Mouse (Mus musculus) kidney, postnatal 0 days (tissue): ENCODE data around the gene Cdh13. TPM values are rescaled to one million over a fixed set of nuclear protein-coding genes. Genes with fewer than 3 reads are reported as not detected.

ENCODE experiments used
- ATAC-seq: fragments of 200-750 bp; cut with Nextera tagmentation; replicated peaks from 2 replicates; pipeline ENCODE4 v1.8.0; 2017; ENCODE audit warnings: low read depth, moderate number of reproducible peaks, moderate TSS enrichment, moderate library complexity; ENCODE audit not compliant: low FRiP score
- DNase-seq: peaks from one replicate; pipeline ENCODE4 v3.0.0-alpha.2; 2016; ENCODE audit warnings: low spot score
- H3K27ac ChIP-seq: fragments of 300-500 bp; sonication (generic); 2 replicates; pipeline ENCODE4 v1.5.1; 2014; ENCODE audit warnings: mild to moderate bottlenecking
- H3K27me3 ChIP-seq: fragments of 300-500 bp; sonication (generic); 2 replicates; pipeline ENCODE4 v1.6.1; 2014; ENCODE audit warnings: low read length, mixed read lengths; ENCODE audit not compliant: insufficient read depth
- H3K36me3 ChIP-seq: fragments of 300-500 bp; sonication (generic); 2 replicates; pipeline ENCODE4 v1.6.1; 2014; ENCODE audit warnings: low read length, mixed read lengths; ENCODE audit not compliant: insufficient read depth
- H3K4me1 ChIP-seq: fragments of 300-500 bp; sonication (generic); replicated peaks from 2 replicates; pipeline ENCODE4 v1.6.1; 2014; ENCODE audit warnings: antibody characterized with exemption, low read length, mixed read lengths; ENCODE audit not compliant: insufficient read depth
- H3K4me2 ChIP-seq: fragments of 300-500 bp; sonication (generic); 2 replicates; pipeline ENCODE4 v1.6.1; 2014; ENCODE audit warnings: mild to moderate bottlenecking, low read length, moderate library complexity, mixed read lengths
- H3K4me3 ChIP-seq: fragments of 300-500 bp; sonication (generic); replicated peaks from 2 replicates; pipeline ENCODE4 v1.5.1; 2014; ENCODE audit warnings: low read depth, low read length
- H3K9ac ChIP-seq: fragments of 300-500 bp; sonication (generic); 2 replicates; pipeline ENCODE4 v1.6.1; 2014; ENCODE audit warnings: low read depth, low read length
- H3K9me3 ChIP-seq: fragments of 300-500 bp; sonication (generic); replicated peaks from 2 replicates; pipeline ENCODE4 v1.6.1; 2016; ENCODE audit warnings: low read length, inconsistent platforms, mixed read lengths
- CTCF ChIP-seq: IDR thresholded peaks from 2 replicates; pipeline ENCODE4 v1.5.1; 2016; ENCODE audit warnings: antibody characterized with exemption, low read depth, mild to moderate bottlenecking, moderate library complexity
- WGBS: fragments of 180-500 bp; shearing (Covaris S2); extraction: QIAGEN DNeasy Blood & Tissue Kit; methylation state at CpG from one replicate; pipeline ENCODE4 v1.1.7; 2014; 5-methylcytosine and 5-hydroxymethylcytosine counted together
- polyA plus RNA-seq: library from polyadenylated mRNA; unstranded; fragments of >200 nt; fragmentation: Nextera tagmentation; extraction: Ambion mirVana; gene quantifications from 2 replicates; pipeline ENCODE4 v1.2.1, GENCODE M21; 2015

Cdh13 gene
- polyA plus RNA-seq, 1 experiment from 2014 or later = 3.9 TPM

- WGBS = 74% methylated on average over 6 of the region's 6 CpGs
- Histone ChIP-seq H3K4me1 (no peaks in the 10 kb centered on the region), H3K9me3 (no peaks in the 10 kb centered on the region), H3K27ac (no peak overlapping the region), H3K9ac (no peak overlapping the region), H3K36me3 (no peaks in the 10 kb centered on the region), H3K4me2 (no peak overlapping the region), H3K27me3 (no peaks in the 10 kb centered on the region), H3K4me3 (no peak overlapping the region)
- no peak for DNase-seq
- ATAC-seq = no peak
- no peak for TF ChIP-seq CTCF
Measured at GRCm38 (mm10) chr8:118648801-118649537, 365.4 kb downstream of the Cdh13 start.

GRCm38 (mm10) chr8:118649981-118650380 is 366.4 kb downstream of the Cdh13 start:
- DNase-seq (no peak), ATAC-seq (no peak)
- WGBS = 89% methylated on average over 4 of the region's 4 CpGs
- Histone ChIP-seq H3K4me2 (no peak overlapping the region), H3K4me3 (no peak overlapping the region), H3K27me3 (no peaks in the 10 kb centered on the region), H3K36me3 (no peaks in the 10 kb centered on the region), H3K4me1 (no peaks in the 10 kb centered on the region), H3K9me3 (no peaks in the 10 kb centered on the region), H3K9ac (no peak overlapping the region), H3K27ac (no peak overlapping the region)
- TF ChIP-seq CTCF = no peak

GRCm38 (mm10) chr8:118662001-118662829 is 378.7 kb downstream of the Cdh13 start:
- ATAC-seq (no peak), DNase-seq (no peak)
- 60% methylated on average over 8 of the region's 8 CpGs for WGBS

GRCm38 (mm10) chr8:118665081-118665480 is 381.5 kb downstream of the Cdh13 start:
- no peak overlapping the region for H3K4me2 ChIP-seq
- ATAC-seq (no peak), DNase-seq (no peak)
- no peak overlapping the region for H3K27ac ChIP-seq
- H3K4me1 ChIP-seq = no peaks in the 10 kb centered on the region
- no peaks in the 10 kb centered on the region for H3K9me3 ChIP-seq
- WGBS = 57% methylated on average over 5 of the region's 5 CpGs
- no peak for TF ChIP-seq CTCF
- no peak overlapping the region for H3K4me3 ChIP-seq
- H3K9ac ChIP-seq = no peak overlapping the region
- no peaks in the 10 kb centered on the region for H3K36me3 ChIP-seq
- no peaks in the 10 kb centered on the region for H3K27me3 ChIP-seq

More at GRCm38 (mm10) chr8:118662001-118662829, 378.7 kb downstream of the Cdh13 start:
- Histone ChIP-seq H3K27me3 (no peaks in the 10 kb centered on the region), H3K36me3 (no peaks in the 10 kb centered on the region), H3K27ac (no peak overlapping the region), H3K4me2 (no peak overlapping the region), H3K9me3 (no peaks in the 10 kb centered on the region), H3K9ac (no peak overlapping the region), H3K4me3 (no peak overlapping the region), H3K4me1 (no peaks in the 10 kb centered on the region)
- TF ChIP-seq CTCF = no peak

GRCm38 (mm10) chr8:118667736-118668135 is 384.2 kb downstream of the Cdh13 start:
- no peaks in the 10 kb centered on the region for H3K4me1 ChIP-seq
- 83% methylated on average over 4 of the region's 4 CpGs for WGBS
- H3K27ac ChIP-seq = no peak overlapping the region
- H3K27me3 ChIP-seq = no peaks in the 10 kb centered on the region
- H3K36me3 ChIP-seq = no peaks in the 10 kb centered on the region
- no peak for DNase-seq
- TF ChIP-seq CTCF = no peak
- ATAC-seq = no peak
- H3K4me3 ChIP-seq = no peak overlapping the region
- no peak overlapping the region for H3K4me2 ChIP-seq
- H3K9me3 ChIP-seq = no peaks in the 10 kb centered on the region
- no peak overlapping the region for H3K9ac ChIP-seq

- Histone ChIP-seq H3K4me1 (no peaks in the 10 kb centered on the region), H3K27ac (no peak overlapping the region), H3K9ac (no peak overlapping the region), H3K4me2 (no peak overlapping the region), H3K27me3 (no peaks in the 10 kb centered on the region), H3K4me3 (no peak overlapping the region), H3K9me3 (no peaks in the 10 kb centered on the region), H3K36me3 (no peaks in the 10 kb centered on the region)
- DNase-seq (no peak), ATAC-seq (no peak)
- 86% methylated on average over 6 of the region's 6 CpGs for WGBS
- TF ChIP-seq CTCF = no peak
Measured at GRCm38 (mm10) chr8:118676233-118676632, 392.7 kb downstream of the Cdh13 start.
